Mouse (Mus musculus) embryonic facial prominence, embryonic 13.5 days (tissue): ENCODE results near the gene Krt19. TPM values are rescaled to one million over a fixed set of nuclear protein-coding genes. Genes with fewer than 3 reads are reported as not detected.
A peak's percentile ranks its signal among the peaks of the same experiment; 100 is the strongest.

Source experiments
- ATAC-seq: fragments of 200-750 bp; cut with Nextera tagmentation; 2 replicates; pipeline ENCODE4 v1.8.0; 2017; ENCODE audit warnings: low read depth; ENCODE audit not compliant: insufficient number of reproducible peaks, insufficient read depth, low FRiP score, low TSS enrichment
- H3K27ac ChIP-seq: fragments of 300-500 bp; sonication (generic); 2 replicates; pipeline ENCODE4 v1.5.1; 2015; ENCODE audit warnings: moderate library complexity, mild to moderate bottlenecking, inconsistent platforms
- H3K27me3 ChIP-seq: fragments of 300-500 bp; sonication (generic); 2 replicates; pipeline ENCODE4 v1.6.1; 2015; ENCODE audit warnings: mild to moderate bottlenecking, inconsistent platforms
- H3K36me3 ChIP-seq: fragments of 300-500 bp; sonication (generic); 2 replicates; pipeline ENCODE4 v1.6.1; 2015; ENCODE audit warnings: mild to moderate bottlenecking, inconsistent platforms
- H3K4me1 ChIP-seq: fragments of 300-500 bp; sonication (generic); 2 replicates; pipeline ENCODE4 v1.6.1; 2015; ENCODE audit warnings: inconsistent platforms
- H3K4me2 ChIP-seq: fragments of 300-500 bp; sonication (generic); 2 replicates; pipeline ENCODE4 v1.6.1; 2015; ENCODE audit warnings: moderate library complexity, mild to moderate bottlenecking, inconsistent platforms
- H3K4me3 ChIP-seq: fragments of 300-500 bp; sonication (generic); 2 replicates; pipeline ENCODE4 v1.5.1; 2015; ENCODE audit warnings: mild to moderate bottlenecking, inconsistent platforms
- H3K9ac ChIP-seq: fragments of 300-500 bp; sonication (generic); 2 replicates; pipeline ENCODE4 v1.6.1; 2015; ENCODE audit warnings: mild to moderate bottlenecking, inconsistent platforms
- H3K9me3 ChIP-seq: fragments of 300-500 bp; sonication (generic); 2 replicates; pipeline ENCODE4 v1.6.1; 2016; ENCODE audit warnings: inconsistent platforms
- WGBS: fragments of 180-500 bp; shearing (Covaris S2); methylation state at CpG from one replicate; pipeline ENCODE4 v1.1.7; 2015; ENCODE audit warnings: mixed read lengths; 5-methylcytosine and 5-hydroxymethylcytosine counted together
- polyA plus RNA-seq: library from polyadenylated mRNA; unstranded; fragments of >200 nt; fragmentation: Nextera tagmentation; extraction: Ambion mirVana; gene quantifications from 2 replicates; pipeline ENCODE4 v1.2.1, GENCODE M21; 2015

Gene Krt19
- polyA plus RNA-seq, 1 experiment from 2014 or later, result 44.6 TPM

- 59% methylated on average over 6 of the region's 6 CpGs for WGBS
Measured at GRCm38 (mm10) chr11:100157908-100158477, 9.5 kb upstream of the Krt19 start.

GRCm38 (mm10) chr11:100157331-100157730 is 8.9 kb upstream of the Krt19 start:
- no peak for ATAC-seq
- H3K4me1 ChIP-seq, result peaks cover 6% of the 10 kb centered on the region; the same call in 1 of the 2 replicates
- no peak overlapping the region for H3K4me2 ChIP-seq
- no peak overlapping the region for H3K9ac ChIP-seq
- no peaks in the 10 kb centered on the region for H3K36me3 ChIP-seq
- H3K27me3 ChIP-seq, result no peaks in the 10 kb centered on the region; the same call in 1 of the 2 replicates
- WGBS, result 71% methylated on average over 3 of the region's 3 CpGs
- H3K4me3 ChIP-seq, result no peak overlapping the region
- no peaks in the 10 kb centered on the region for H3K9me3 ChIP-seq
- H3K27ac ChIP-seq, result no peak overlapping the region

More at GRCm38 (mm10) chr11:100157908-100158477, 9.5 kb upstream of the Krt19 start:
- ATAC-seq, result no peak
- H3K27ac ChIP-seq, result no peak overlapping the region
- no peak overlapping the region for H3K9ac ChIP-seq
- H3K9me3 ChIP-seq, result no peaks in the 10 kb centered on the region
- no peak overlapping the region for H3K4me3 ChIP-seq
- H3K27me3 ChIP-seq, result no peaks in the 10 kb centered on the region; the same call in 1 of the 2 replicates
- H3K4me2 ChIP-seq, result no peak overlapping the region
- no peaks in the 10 kb centered on the region for H3K36me3 ChIP-seq
- peaks cover 6% of the 10 kb centered on the region; the same call in 1 of the 2 replicates for H3K4me1 ChIP-seq

- Histone ChIP-seq H3K27ac (no peak overlapping the region), H3K9ac (no peak overlapping the region), H3K4me3 (no peak overlapping the region), H3K27me3 (no peaks in the 10 kb centered on the region; the same call in 1 of the 2 replicates), H3K4me1 (peaks cover 6% of the 10 kb centered on the region; the same call in 1 of the 2 replicates), H3K9me3 (no peaks in the 10 kb centered on the region), H3K4me2 (no peak overlapping the region), H3K36me3 (no peaks in the 10 kb centered on the region)
- ATAC-seq, result no peak
- 64% methylated on average over 8 of the region's 8 CpGs for WGBS
Measured at GRCm38 (mm10) chr11:100155497-100156255, 7.2 kb upstream of the Krt19 start.

- H3K4me2 ChIP-seq, result no peak overlapping the region
- ATAC-seq, result no peak
- peaks cover 8% of the 10 kb centered on the region for H3K4me1 ChIP-seq
- peaks cover 35% of the 10 kb centered on the region for H3K27me3 ChIP-seq
- no peak overlapping the region for H3K27ac ChIP-seq
- H3K9ac ChIP-seq, result no peak overlapping the region
- H3K9me3 ChIP-seq, result no peaks in the 10 kb centered on the region
- 53% methylated on average over 5 of the region's 5 CpGs for WGBS
- H3K36me3 ChIP-seq, result no peaks in the 10 kb centered on the region
- no peak overlapping the region for H3K4me3 ChIP-seq
Measured at GRCm38 (mm10) chr11:100147566-100148353, 705 bp downstream of the Krt19 start.

GRCm38 (mm10) chr11:100145858-100146560 is 2.5 kb downstream of the Krt19 start:
- WGBS, result 5% methylated on average over 13 of the region's 13 CpGs
- ATAC-seq, result no peak
- H3K36me3 ChIP-seq, result no peaks in the 10 kb centered on the region
- H3K4me3 ChIP-seq, result peak overlapping the region; percentile 34
- H3K4me2 ChIP-seq, result peak overlapping the region; percentile 54
- no peak overlapping the region for H3K9ac ChIP-seq
- no peak overlapping the region for H3K27ac ChIP-seq
- peaks cover 8% of the 10 kb centered on the region for H3K4me1 ChIP-seq
- no peaks in the 10 kb centered on the region for H3K9me3 ChIP-seq
- H3K27me3 ChIP-seq, result peaks cover 35% of the 10 kb centered on the region

- Histone ChIP-seq H3K4me2 (peak overlapping the region; percentile 54), H3K27me3 (peaks cover 35% of the 10 kb centered on the region), H3K27ac (no peak overlapping the region), H3K9me3 (no peaks in the 10 kb centered on the region), H3K36me3 (no peaks in the 10 kb centered on the region), H3K4me1 (peaks cover 8% of the 10 kb centered on the region), H3K4me3 (peak overlapping the region; percentile 34), H3K9ac (peak overlapping the region; percentile 46; the same call in 1 of the 2 replicates)
- no peak for ATAC-seq
- WGBS, result 1% methylated on average over 20 of the region's 20 CpGs
Measured at GRCm38 (mm10) chr11:100145104-100145503, 3.4 kb downstream of the Krt19 start.

- Histone ChIP-seq H3K27me3 (peaks cover 24% of the 10 kb centered on the region), H3K4me1 (peaks cover 26% of the 10 kb centered on the region), H3K4me2 (no peak overlapping the region), H3K4me3 (no peak overlapping the region), H3K9ac (no peak overlapping the region), H3K36me3 (no peaks in the 10 kb centered on the region), H3K27ac (no peak overlapping the region), H3K9me3 (no peaks in the 10 kb centered on the region)
- WGBS, result 80% methylated on average over 21 of the region's 21 CpGs
- ATAC-seq, result no peak
Measured at GRCm38 (mm10) chr11:100140966-100141365, 7.5 kb downstream of the Krt19 start.

GRCm38 (mm10) chr11:100139391-100139790 is 9.1 kb downstream of the Krt19 start:
- Histone ChIP-seq H3K36me3 (no peaks in the 10 kb centered on the region), H3K4me2 (no peak overlapping the region), H3K4me1 (peaks cover 18% of the 10 kb centered on the region), H3K4me3 (no peak overlapping the region), H3K9ac (no peak overlapping the region), H3K9me3 (no peaks in the 10 kb centered on the region), H3K27me3 (peaks cover 8% of the 10 kb centered on the region), H3K27ac (peak overlapping the region; percentile 29)
- ATAC-seq, result no peak
- 53% methylated on average over 2 of the region's 2 CpGs for WGBS

- peaks cover 2% of the 10 kb centered on the region for H3K27me3 ChIP-seq
- H3K9me3 ChIP-seq, result no peaks in the 10 kb centered on the region
- H3K4me2 ChIP-seq, result no peak overlapping the region
- H3K9ac ChIP-seq, result no peak overlapping the region
- H3K27ac ChIP-seq, result no peak overlapping the region
- 42% methylated on average over 7 of the region's 7 CpGs for WGBS
- no peak overlapping the region for H3K4me3 ChIP-seq
- H3K4me1 ChIP-seq, result peaks cover 18% of the 10 kb centered on the region
- no peak; the same call in 1 of the 2 replicates for ATAC-seq
- H3K36me3 ChIP-seq, result no peaks in the 10 kb centered on the region
Measured at GRCm38 (mm10) chr11:100138809-100139208, 9.7 kb downstream of the Krt19 start.

- no peaks in the 10 kb centered on the region for H3K36me3 ChIP-seq
- no peak overlapping the region for H3K4me3 ChIP-seq
- no peak overlapping the region for H3K27ac ChIP-seq
- H3K9ac ChIP-seq, result no peak overlapping the region
- H3K4me1 ChIP-seq, result peaks cover 18% of the 10 kb centered on the region
- WGBS, result 43% methylated on average over 5 of the region's 5 CpGs
- no peak overlapping the region for H3K4me2 ChIP-seq
- no peaks in the 10 kb centered on the region for H3K27me3 ChIP-seq
- ATAC-seq, result no peak
- no peaks in the 10 kb centered on the region for H3K9me3 ChIP-seq
Measured at GRCm38 (mm10) chr11:100137693-100138092, 10.8 kb downstream of the Krt19 start.

GRCm38 (mm10) chr11:100136559-100136958 is 11.9 kb downstream of the Krt19 start:
- H3K4me2 ChIP-seq, result no peak overlapping the region
- peak overlapping the region; percentile 34; the same call in 1 of the 2 replicates for H3K27ac ChIP-seq
- WGBS, result 39% methylated on average over 5 of the region's 5 CpGs
- H3K4me3 ChIP-seq, result no peak overlapping the region
- no peaks in the 10 kb centered on the region for H3K9me3 ChIP-seq
- H3K27me3 ChIP-seq, result no peaks in the 10 kb centered on the region
- H3K4me1 ChIP-seq, result peaks cover 18% of the 10 kb centered on the region
- ATAC-seq, result no peak
- H3K36me3 ChIP-seq, result no peaks in the 10 kb centered on the region
- no peak overlapping the region for H3K9ac ChIP-seq
